Mouse (Mus musculus): ENCODE results near the gene Olfr716. TPM values are rescaled to one million over a fixed set of nuclear protein-coding genes. Genes with fewer than 3 reads are reported as not detected.
"Not testable (repeated sequence)": the region's sequence is repeated elsewhere in the genome, so short reads cannot be mapped to it uniquely, and the experiment has no call there.

Olfr716 gene
- polyA plus RNA-seq (2015; fragmentation: Nextera tagmentation; extraction: Ambion mirVana) = not detected in 2 replicates

DNA sequence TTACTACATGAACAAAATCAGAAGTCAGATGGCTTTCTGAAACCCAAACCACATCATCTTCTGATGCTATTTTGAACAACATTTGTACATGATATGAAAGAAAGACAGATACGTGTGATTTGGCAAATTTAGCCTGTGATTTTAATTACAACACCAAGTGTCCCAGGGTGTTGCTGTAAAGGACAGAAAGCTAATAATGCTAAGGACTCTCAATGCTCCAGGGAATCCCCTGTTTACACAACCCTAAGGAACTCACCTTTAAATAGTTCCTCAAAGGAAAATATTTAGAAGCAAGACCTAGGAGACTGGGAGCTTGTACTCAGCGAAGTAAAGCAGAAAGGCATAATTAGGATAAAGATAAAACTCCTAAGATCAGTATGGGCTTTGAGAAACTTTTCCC lies at the start of gene Olfr716:
TSS of gene Olfr716 (plus strand) at position 301 of the 400 bp plus-strand sequence.
- WGBS = 80% methylated on average over 2 of the region's 2 CpGs
- H3K4me3 ChIP-seq; H3K4me2 ChIP-seq; H3K9me3 ChIP-seq (replicated peaks); H3K27ac ChIP-seq; H3K9ac ChIP-seq; ATAC-seq; H3K36me3 ChIP-seq (ENCODE audit: poor library complexity, severe bottlenecking); H3K27me3 ChIP-seq; H3K4me1 ChIP-seq: not testable (repeated sequence)

DNA sequence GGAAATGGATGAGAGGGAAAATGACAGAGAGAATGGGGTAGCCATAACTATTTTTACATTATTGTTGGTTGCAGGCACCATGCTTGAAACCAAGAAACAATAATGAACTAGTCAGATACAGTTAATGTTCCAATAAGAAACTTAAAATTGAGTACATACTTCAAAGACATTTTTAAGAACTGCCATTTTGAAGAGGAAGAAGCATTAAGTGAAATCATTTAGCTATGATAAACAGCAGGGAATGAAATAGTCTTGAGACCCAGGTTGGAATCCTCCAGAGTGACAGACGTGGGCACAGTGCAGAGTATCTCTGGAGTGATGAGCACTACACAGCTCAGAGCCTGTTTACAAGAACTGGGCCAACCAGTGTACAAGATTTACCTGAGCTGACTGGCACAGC lies 45.2 kb upstream of the Olfr716 start, which contains the start of gene Olfr17:
TSS of gene Olfr17 (plus strand) at position 301 of the 400 bp plus-strand sequence.
- Histone ChIP-seq H3K4me3 (no peak within 1 kb of the TSS), H3K4me2 (no peak within 1 kb of the TSS), H3K4me1 (no peaks in the 10 kb centered on the region), H3K36me3 (ENCODE audit: poor library complexity, severe bottlenecking) (no peaks in the 10 kb centered on the region), H3K9me3 (replicated peaks) (no peaks in the 10 kb centered on the region), H3K27ac (no peak within 1 kb of the TSS), H3K9ac (no peak within 1 kb of the TSS), H3K27me3 (no peaks in the 10 kb centered on the region)
- ATAC-seq = no peak
- WGBS = 59% methylated on average over 1 of the region's 1 CpGs

DNA sequence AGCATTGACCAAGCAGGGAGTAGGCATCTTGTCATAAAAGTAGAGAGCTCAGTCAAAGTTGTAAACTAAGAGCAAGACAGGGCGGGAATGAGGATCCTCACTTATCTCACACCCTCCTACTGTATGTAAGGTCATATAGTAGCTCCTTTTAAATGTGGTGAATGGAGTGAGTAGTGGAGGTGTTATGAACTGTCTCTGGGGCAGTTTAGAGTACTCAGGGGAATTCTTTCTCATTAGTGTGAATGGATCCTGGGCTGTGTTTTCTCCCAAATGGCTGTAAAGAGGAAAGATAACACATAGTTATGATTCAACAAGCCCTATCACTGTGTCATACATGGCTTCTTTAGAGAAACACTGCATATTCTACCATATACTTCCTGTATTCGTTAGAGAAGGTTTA lies 27.9 kb upstream of the Olfr716 start, which contains the start of gene Olfr715b:
TSS of gene Olfr715b (minus strand) at position 101 of the 400 bp plus-strand sequence.
- 85% methylated on average over 2 of the region's 2 CpGs for WGBS
- not testable (repeated sequence) for H3K4me2 ChIP-seq; ATAC-seq; H3K9me3 ChIP-seq (replicated peaks); H3K27me3 ChIP-seq; H3K4me3 ChIP-seq; H3K4me1 ChIP-seq; H3K9ac ChIP-seq; H3K36me3 ChIP-seq (ENCODE audit: poor library complexity, severe bottlenecking); H3K27ac ChIP-seq

DNA sequence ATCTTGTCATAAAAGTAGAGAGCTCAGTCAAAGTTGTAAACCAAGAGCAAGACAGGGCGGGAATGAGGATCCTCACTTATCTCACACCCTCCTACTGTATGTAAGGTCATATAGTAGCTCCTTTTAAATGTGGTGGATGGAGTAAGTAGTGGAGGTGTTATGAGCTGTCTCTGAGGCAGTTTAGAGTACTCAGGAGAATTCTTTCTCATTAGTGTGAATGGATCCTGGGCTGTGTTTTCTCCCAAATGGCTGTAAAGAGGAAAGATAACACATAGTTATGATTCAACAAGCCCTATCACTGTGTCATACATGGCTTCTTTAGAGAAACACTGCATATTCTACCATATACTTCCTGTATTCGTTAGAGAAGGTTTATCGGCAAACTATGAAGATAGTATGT lies 7.1 kb upstream of the Olfr716 start, which contains the start of gene Olfr715:
TSS of gene Olfr715 (minus strand) at position 101 of the 400 bp plus-strand sequence.
- not testable (repeated sequence) for H3K36me3 ChIP-seq (ENCODE audit: poor library complexity, severe bottlenecking); H3K4me3 ChIP-seq; ATAC-seq; H3K9me3 ChIP-seq (replicated peaks); H3K27me3 ChIP-seq; H3K4me2 ChIP-seq; H3K9ac ChIP-seq; H3K4me1 ChIP-seq; H3K27ac ChIP-seq
- WGBS = 83% methylated on average over 3 of the region's 3 CpGs

DNA sequence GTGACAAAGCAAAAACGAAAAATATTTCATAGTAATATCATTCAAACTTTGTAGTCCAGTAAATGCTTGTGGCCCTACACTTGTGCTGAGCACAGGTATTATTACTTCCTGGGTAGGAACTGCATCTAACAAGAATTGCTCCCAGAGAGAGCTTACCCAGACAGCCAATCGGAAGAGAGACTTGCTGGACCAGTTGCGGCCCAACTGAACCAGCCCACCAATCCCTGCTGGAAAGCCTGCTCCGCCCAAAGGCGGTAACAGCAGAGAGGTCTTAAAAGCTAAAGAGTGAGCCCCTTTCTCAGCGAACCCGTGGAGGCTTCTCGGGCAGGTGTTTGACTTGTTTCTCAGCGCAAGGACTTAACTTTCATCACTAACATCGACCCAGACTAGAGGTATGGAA lies 28.6 kb downstream of the Olfr716 start, which contains the start of gene Nlrp14:
TSS of gene Nlrp14 (plus strand) at position 301 of the 400 bp plus-strand sequence.
- H3K27me3 ChIP-seq = no peaks in the 10 kb centered on the region
- H3K9me3 ChIP-seq (replicated peaks) = no peaks in the 10 kb centered on the region
- no peak within 1 kb of the TSS for H3K4me3 ChIP-seq
- H3K36me3 ChIP-seq (ENCODE audit: poor library complexity, severe bottlenecking) = no peaks in the 10 kb centered on the region
- no peak within 1 kb of the TSS for H3K9ac ChIP-seq
- H3K4me2 ChIP-seq = no peak within 1 kb of the TSS
- no peak for ATAC-seq
- WGBS = 87% methylated on average over 10 of the region's 10 CpGs
- no peaks in the 10 kb centered on the region for H3K4me1 ChIP-seq
- no peak within 1 kb of the TSS for H3K27ac ChIP-seq

DNA sequence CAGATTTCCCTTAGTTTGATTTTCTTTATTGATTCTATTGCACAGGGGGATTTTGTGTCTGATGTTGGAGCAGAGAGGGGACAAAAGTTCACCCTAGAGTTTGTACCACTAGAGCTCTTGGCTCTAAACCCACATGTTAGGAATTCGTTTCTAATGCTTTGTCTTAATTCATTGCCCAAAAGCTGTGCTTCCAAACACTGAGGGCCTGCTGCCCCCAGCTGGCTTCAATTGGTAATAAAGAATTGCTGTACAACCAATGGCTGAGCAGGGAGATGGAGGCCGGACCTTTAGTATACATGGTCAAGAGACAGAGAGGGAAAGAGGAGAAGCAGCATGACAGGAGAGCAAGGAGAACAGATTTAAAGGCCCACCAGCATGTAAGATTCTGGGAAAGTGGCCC lies 42.3 kb downstream of the Olfr716 start:
- no peak for ATAC-seq
- H3K4me2 ChIP-seq = no peak overlapping the region
- no peaks in the 10 kb centered on the region for H3K9me3 ChIP-seq (replicated peaks)
- no peaks in the 10 kb centered on the region for H3K4me1 ChIP-seq
- no peak overlapping the region for H3K27ac ChIP-seq
- WGBS = 41% methylated on average over 2 of the region's 2 CpGs
- no peak overlapping the region for H3K9ac ChIP-seq
- H3K27me3 ChIP-seq = no peaks in the 10 kb centered on the region
- H3K36me3 ChIP-seq (ENCODE audit: poor library complexity, severe bottlenecking) = no peaks in the 10 kb centered on the region
- H3K4me3 ChIP-seq = no peak overlapping the region

Other genes starting within 250 kb of the Olfr716 start
- gene Olfr707, start 237.1 kb upstream of the Olfr716 start, polyA plus RNA-seq (2015; fragmentation: Nextera tagmentation; extraction: Ambion mirVana) = not detected in 2 replicates
- not detected in 2 replicates for gene Olfr1532-ps1, start 230.3 kb upstream of the Olfr716 start, polyA plus RNA-seq (2015; fragmentation: Nextera tagmentation; extraction: Ambion mirVana)
- not detected in 2 replicates for gene Olfr709-ps1, start 206.1 kb upstream of the Olfr716 start, polyA plus RNA-seq (2015; fragmentation: Nextera tagmentation; extraction: Ambion mirVana)
- not detected in 2 replicates for gene Olfr710, start 190.0 kb upstream of the Olfr716 start, polyA plus RNA-seq (2015; fragmentation: Nextera tagmentation; extraction: Ambion mirVana)
- not detected in 2 replicates for gene Olfr6, start 174.4 kb upstream of the Olfr716 start, polyA plus RNA-seq (2015; fragmentation: Nextera tagmentation; extraction: Ambion mirVana)
- gene Olfr711, start 162.9 kb upstream of the Olfr716 start, polyA plus RNA-seq (2015; fragmentation: Nextera tagmentation; extraction: Ambion mirVana) = not detected in 2 replicates
- gene Olfr2, start 132.3 kb upstream of the Olfr716 start, polyA plus RNA-seq (2015; fragmentation: Nextera tagmentation; extraction: Ambion mirVana) = not detected in 2 replicates
- gene Olfr713, start 107.2 kb upstream of the Olfr716 start, polyA plus RNA-seq (2015; fragmentation: Nextera tagmentation; extraction: Ambion mirVana) = not detected in 2 replicates
- not detected in 2 replicates for gene Olfr714, start 67.3 kb upstream of the Olfr716 start, polyA plus RNA-seq (2015; fragmentation: Nextera tagmentation; extraction: Ambion mirVana)
- not detected in 2 replicates for gene Olfr17, start 45.1 kb upstream of the Olfr716 start, polyA plus RNA-seq (2015; fragmentation: Nextera tagmentation; extraction: Ambion mirVana)
- not detected in 2 replicates for gene Olfr715b, start 28.0 kb upstream of the Olfr716 start, polyA plus RNA-seq (2015; fragmentation: Nextera tagmentation; extraction: Ambion mirVana)
- not detected in 2 replicates for gene Olfr715, start 7.2 kb upstream of the Olfr716 start, polyA plus RNA-seq (2015; fragmentation: Nextera tagmentation; extraction: Ambion mirVana)
- not detected in 2 replicates for gene Nlrp14, start 28.7 kb downstream of the Olfr716 start, polyA plus RNA-seq (2015; fragmentation: Nextera tagmentation; extraction: Ambion mirVana)
- gene Rbmxl2, start 71.1 kb downstream of the Olfr716 start, polyA plus RNA-seq (2015; fragmentation: Nextera tagmentation; extraction: Ambion mirVana) = not detected in 2 replicates
- gene Syt9, start 232.4 kb downstream of the Olfr716 start, polyA plus RNA-seq (2015; fragmentation: Nextera tagmentation; extraction: Ambion mirVana) = 4.6 and 5.2 TPM in 2 replicates